Mouse (Mus musculus) cerebellum, adult 2 months (tissue): ENCODE data around the gene Atg2a.

Experiments used
- CTCF ChIP-seq: fragments of 200-500 bp; IDR thresholded peaks from 2 replicates; pipeline ENCODE4 v1.5.1; 2011; ENCODE audit warnings: low read depth, mild to moderate bottlenecking, control low read depth, low read length, moderate library complexity, borderline replicate concordance; ENCODE audit not compliant: insufficient read depth
- POLR2A ChIP-seq: fragments of 200-500 bp; IDR thresholded peaks from 2 replicates; pipeline ENCODE4 v1.6.1; 2011; ENCODE audit warnings: low read length, control low read depth, borderline replicate concordance; ENCODE audit not compliant: insufficient read depth

GRCm38 (mm10) chr19:6264945-6265344 lies 23.5 kb downstream of the Atg2a start:
- TF ChIP-seq POLR2A, result no peak
- TF ChIP-seq CTCF, result no peak
